Comparison of ENCODE assay signal across 9 mouse cellular contexts in the genomic region with DNA sequence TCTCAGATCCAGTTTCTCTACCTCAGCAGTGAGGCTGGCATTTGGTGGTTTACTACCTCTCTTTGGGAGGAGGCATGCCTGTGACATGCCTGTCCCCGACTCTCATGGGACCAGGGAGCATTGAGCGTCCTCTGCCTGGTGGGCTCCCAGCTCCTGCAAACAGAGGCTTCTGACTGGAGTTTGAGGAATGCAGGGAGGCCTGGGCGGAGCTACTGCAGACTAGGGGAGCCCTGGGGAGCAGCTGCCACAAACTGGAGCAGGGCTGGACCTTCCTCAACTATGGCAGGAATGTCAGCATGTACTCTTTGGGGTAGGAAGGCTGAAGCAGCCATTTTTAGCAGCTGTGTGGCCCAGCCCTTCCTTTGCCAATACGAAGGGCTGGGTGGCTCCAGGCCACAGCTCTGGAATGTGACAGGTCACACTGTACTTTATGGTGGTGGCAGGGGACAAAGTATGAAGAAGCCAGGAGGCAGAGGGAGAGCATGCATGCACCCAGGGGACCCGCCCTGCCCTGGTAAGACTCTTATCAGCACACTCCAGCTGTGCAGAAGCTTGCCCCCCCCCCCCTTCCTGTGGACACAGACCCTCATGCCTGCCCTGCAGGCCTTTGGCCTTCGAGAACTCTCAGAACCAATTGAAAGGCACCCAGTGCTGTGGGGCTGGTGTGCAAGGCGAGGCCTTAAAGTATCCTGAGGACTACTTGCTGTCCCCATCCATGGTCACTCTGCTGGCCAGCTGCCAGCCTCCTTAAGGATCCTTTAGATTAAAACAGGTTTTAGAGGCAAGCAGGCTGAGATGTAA.
DNase-seq lines count a peak whose midpoint lies in the region; ATAC-seq lines count a peak whose summit lies in the region.
"Had no signal": no experiment of that assay in that cellular context is flagged by ENCODE, and none has a peak within 500 bp of the region (broad histone marks: within the 10 kb centered on the region; RNA-seq: fewer than 3 reads in every experiment).

No protein-coding gene starts in this region.

- H3K4me2 ChIP-seq in forebrain, embryonic 12.5 days, result no peak overlapping the region
- H3K4me2 ChIP-seq in forebrain, embryonic 14.5 days (ENCODE audit: low read length), result no peak overlapping the region
- H3K4me2 ChIP-seq in heart, embryonic 14.5 days (ENCODE audit: low read length), result peak overlapping the region; percentile 9; the same call in 1 of the 2 replicates
- H3K4me2 ChIP-seq: neural tube, embryonic 12.5 days had no signal

- peaks cover 9% of the 10 kb centered on the region; the same call in 1 of the 2 replicates for H3K9me3 ChIP-seq in forebrain, embryonic 12.5 days
- H3K9me3 ChIP-seq in forebrain, embryonic 14.5 days (replicated peaks; ENCODE audit: control insufficient read depth, low read length), result no peaks in the 10 kb centered on the region
- peaks cover 5% of the 10 kb centered on the region; the same call in 1 of the 2 replicates for H3K9me3 ChIP-seq in heart, embryonic 14.5 days (ENCODE audit: control insufficient read depth, low read length)

- WGBS in forebrain, embryonic 12.5 days, result 61% methylated on average over 7 of the region's 7 CpGs
- 57% methylated on average over 7 of the region's 7 CpGs for WGBS in forebrain, embryonic 14.5 days
- WGBS in heart, embryonic 14.5 days, result 14% methylated on average over 7 of the region's 7 CpGs

- no peaks in the 10 kb centered on the region for H3K36me3 ChIP-seq in forebrain, embryonic 12.5 days (replicated peaks)
- no peaks in the 10 kb centered on the region for H3K36me3 ChIP-seq in forebrain, embryonic 14.5 days (ENCODE audit: control insufficient read depth, insufficient read depth, low read length)
- no peaks in the 10 kb centered on the region for H3K36me3 ChIP-seq in heart, embryonic 14.5 days (ENCODE audit: control insufficient read depth, insufficient read depth, low read length)
- H3K36me3 ChIP-seq: neural tube, embryonic 12.5 days had no signal

- peaks cover 23% of the 10 kb centered on the region for H3K4me1 ChIP-seq in forebrain, embryonic 12.5 days
- no peaks in the 10 kb centered on the region for H3K4me1 ChIP-seq in forebrain, embryonic 14.5 days (ENCODE audit: control insufficient read depth, insufficient read depth, low read length)
- H3K4me1 ChIP-seq in heart, embryonic 14.5 days (ENCODE audit: control insufficient read depth in 2 of 2, insufficient read depth in 2 of 2, low read length in 2 of 2), result peaks cover 34 to 46% of the 10 kb centered on the region in 2 experiments

- H3K27me3 ChIP-seq in forebrain, embryonic 12.5 days, result peaks cover 4% of the 10 kb centered on the region; the same call in 1 of the 2 replicates
- no peaks in the 10 kb centered on the region for H3K27me3 ChIP-seq in forebrain, embryonic 14.5 days (replicated peaks; ENCODE audit: control insufficient read depth, insufficient read depth, low read length)
- no peaks in the 10 kb centered on the region for H3K27me3 ChIP-seq in heart, embryonic 14.5 days (ENCODE audit: control insufficient read depth, insufficient read depth, low read length)

- H3K9ac ChIP-seq in forebrain, embryonic 12.5 days, result no peak overlapping the region
- no peak overlapping the region for H3K9ac ChIP-seq in forebrain, embryonic 14.5 days (ENCODE audit: low read length)
- H3K9ac ChIP-seq in heart, embryonic 14.5 days (ENCODE audit: low read length), result peak overlapping the region; percentile 52; the same call in 1 of the 2 replicates
- H3K9ac ChIP-seq: neural tube, embryonic 12.5 days had no signal

- H3K4me3 ChIP-seq in forebrain, embryonic 12.5 days (replicated peaks), result no peak overlapping the region
- no peak overlapping the region for H3K4me3 ChIP-seq in forebrain, embryonic 14.5 days (ENCODE audit: low read depth, low read length)
- H3K4me3 ChIP-seq in heart, embryonic 14.5 days (ENCODE audit: control insufficient read depth in 1 of 2, insufficient read depth in 1 of 2, low read depth in 1 of 2, low read length in 2 of 2), result no peak overlapping the region
- H3K4me3 ChIP-seq: neural tube, embryonic 12.5 days had no signal

- ATAC-seq in forebrain, embryonic 12.5 days (ENCODE audit: low FRiP score), result peak; percentile 14; the same call in 1 of the 2 replicates
- no peak for ATAC-seq in forebrain, embryonic 14.5 days
- ATAC-seq in heart, embryonic 14.5 days (ENCODE audit: insufficient number of reproducible peaks, insufficient read depth, low FRiP score, low read depth), result peak; percentile 69
- ATAC-seq in megakaryocyte-erythroid progenitor cell, adult 5-6 weeks (replicated peaks; ENCODE audit: low FRiP score, low TSS enrichment, poor library complexity, severe bottlenecking), result peak; percentile 64

- 0 out of 2 replicates have a peak overlapping the region, but pooled peaks have one; percentile 13 for H3K27ac ChIP-seq in forebrain, embryonic 12.5 days
- H3K27ac ChIP-seq in forebrain, embryonic 14.5 days (ENCODE audit: low read depth, low read length), result no peak overlapping the region
- H3K27ac ChIP-seq in heart, embryonic 14.5 days (replicated peaks in 1 of 2; ENCODE audit: control insufficient read depth in 1 of 2, insufficient read depth in 1 of 2, low read depth in 2 of 2, low read length in 2 of 2), result peak overlapping the region; percentile 83 to 85
- H3K27ac ChIP-seq: neural tube, embryonic 12.5 days had no signal

- DNase-seq in forebrain, embryonic 14.5 days (ENCODE audit: low spot score), result no peak
- peak; percentile 38 for DNase-seq in embryo, embryonic 10.5 days (ENCODE audit: low spot score)
- DNase-seq in kidney, postnatal 36 days, result peak; percentile 70 to 76
- DNase-seq in thymus, postnatal 10 days (ENCODE audit: low spot score in 2 of 2), result no peak
- no peak for DNase-seq in left cerebral cortex, adult 9 months (ENCODE audit: low spot score in 2 of 2)

Comparison
In these comparisons a context has a peak if more than half of its experiments do, and no peak if none do; other contexts are left out.
1. DNase-seq: peak in embryo, embryonic 10.5 days (single experiment) and kidney, postnatal 36 days (2 of 2); none in forebrain, embryonic 14.5 days (single experiment), thymus, postnatal 10 days (0 of 2) and left cerebral cortex, adult 9 months (0 of 2).